Mouse (Mus musculus): ENCODE measurements at regions not wholly inside any gene's neighbourhood (a gene's known extent, or its start where the extent isn't known, plus 50 kb on each side); places are given as distances from the start of the nearest gene placed in this dataset.

- no peak for TF ChIP-seq CTCF (IDR thresholded peaks at IDR 0.05; ENCODE audit: low read depth)
- no peak for TF ChIP-seq EP300 (IDR thresholded peaks at IDR 0.05; ENCODE audit: low read depth)
These were observed 65.0 kb upstream of the Marcks start for GRCm38 (mm10) chr10:37203709-37204108.
